Mouse (Mus musculus): ENCODE measurements around the gene Eri3. TPM values are rescaled to one million over a fixed set of nuclear protein-coding genes. Genes with fewer than 3 reads are reported as not detected.

Eri3 gene
- total RNA-seq (2014; rRNA removed; ENCODE audit: low replicate concordance) (63.0 and 119 TPM in 2 replicates), polyA plus RNA-seq (2015; fragmentation: Nextera tagmentation; extraction: Ambion mirVana) (97.8 and 101 TPM in 2 replicates)

DNA sequence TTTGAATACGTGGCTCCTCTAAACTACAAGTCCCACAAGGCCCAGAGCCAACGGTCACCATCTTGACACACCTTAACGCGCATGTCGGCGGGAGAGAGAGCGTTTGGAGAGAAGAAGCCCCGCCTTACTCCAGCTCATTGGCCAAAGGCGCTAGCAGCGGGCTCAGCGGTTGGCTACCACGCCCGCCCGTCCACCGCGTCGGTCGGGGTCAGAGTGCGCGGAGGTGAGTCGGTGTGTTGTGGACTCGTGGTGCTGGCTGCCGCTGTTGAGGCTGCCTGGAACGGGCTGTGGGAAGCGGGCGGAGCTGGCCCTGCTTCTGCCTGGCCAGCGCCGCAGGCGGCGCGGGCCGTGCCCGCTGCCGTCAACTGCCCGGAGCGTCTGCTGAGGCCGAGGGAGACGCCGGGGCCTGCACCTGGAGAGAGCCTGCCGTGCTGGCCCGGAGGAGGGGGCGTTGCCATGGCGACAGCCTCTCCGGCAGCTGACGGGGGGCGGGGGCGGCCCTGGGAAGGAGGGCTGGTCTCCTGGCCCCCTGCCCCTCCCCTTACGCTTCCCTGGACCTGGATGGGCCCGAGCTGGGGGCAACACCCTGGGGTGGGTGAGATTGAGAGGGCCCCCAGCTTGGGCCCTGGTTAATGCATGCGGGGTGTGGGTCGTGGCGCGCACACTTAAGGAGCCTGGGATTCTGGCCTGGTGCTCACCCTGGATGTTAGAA lies at the start of gene Eri3:
Eri3 (plus strand) TSS at position 226 of the 712 bp plus-strand sequence.
- H3K36me3 ChIP-seq (replicated peaks; ENCODE audit: control insufficient read depth, insufficient read depth, low read length): 0 out of 2 replicates have a peak, but pooled peaks cover 8% of the 10 kb centered on the region
- ATAC-seq (ENCODE audit: insufficient read depth, low read depth) (peak; percentile 100), DNase-seq (ENCODE audit: low spot score) (peak; percentile 99)
- H3K4me3 ChIP-seq (ENCODE audit: low read depth, low read length): peak within 1 kb of the TSS; percentile 87
- peak within 1 kb of the TSS; percentile 84 for H3K9ac ChIP-seq (replicated peaks; ENCODE audit: low read depth, low read length)
- no peaks in the 10 kb centered on the region for H3K9me3 ChIP-seq (replicated peaks; ENCODE audit: control insufficient read depth, low read length)
- H3K27ac ChIP-seq (ENCODE audit: low read depth): peak within 1 kb of the TSS; percentile 58
- H3K4me1 ChIP-seq (ENCODE audit: control insufficient read depth, insufficient read depth): peaks cover 19% of the 10 kb centered on the region
- peak within 1 kb of the TSS; percentile 94 for H3K4me2 ChIP-seq (ENCODE audit: low read depth, low read length)
- H3K27me3 ChIP-seq (ENCODE audit: control insufficient read depth, insufficient read depth, low read length): no peaks in the 10 kb centered on the region
- 1% methylated on average over 46 of the region's 53 CpGs for WGBS
- TF ChIP-seq CTCF (IDR thresholded peaks at IDR 0.05; ENCODE audit: low read depth) (no peak), EP300 (IDR thresholded peaks at IDR 0.05; ENCODE audit: low read depth) (no peak)

DNA sequence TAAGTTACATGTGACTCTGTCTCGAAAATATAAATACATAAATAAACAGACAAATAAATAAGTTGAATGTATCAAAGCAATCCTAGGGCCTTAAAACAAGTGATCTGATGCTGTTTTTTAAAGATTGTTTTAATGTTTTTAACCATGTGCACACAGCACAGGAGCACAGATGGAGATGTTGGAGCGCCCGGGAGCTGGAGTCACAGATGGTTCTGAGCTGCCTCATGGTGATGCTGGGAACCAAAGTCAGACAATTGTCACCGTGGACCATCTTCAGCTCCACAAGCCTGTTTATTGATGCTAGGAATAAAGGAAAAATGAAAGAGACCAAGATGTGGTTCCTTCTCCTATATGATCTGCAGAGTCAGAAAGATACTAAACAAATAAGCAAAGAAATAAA lies 31.9 kb upstream of the Eri3 start:
- WGBS: 84% methylated on average over 4 of the region's 4 CpGs
- Histone ChIP-seq H3K4me3 (ENCODE audit: low read depth, low read length) (no peak overlapping the region), H3K27ac (ENCODE audit: low read depth) (no peak overlapping the region), H3K4me1 (ENCODE audit: control insufficient read depth, insufficient read depth) (no peaks in the 10 kb centered on the region), H3K27me3 (ENCODE audit: control insufficient read depth, insufficient read depth, low read length) (no peaks in the 10 kb centered on the region), H3K9ac (replicated peaks; ENCODE audit: low read depth, low read length) (no peak overlapping the region), H3K4me2 (ENCODE audit: low read depth, low read length) (no peak overlapping the region), H3K9me3 (replicated peaks; ENCODE audit: control insufficient read depth, low read length) (no peaks in the 10 kb centered on the region), H3K36me3 (replicated peaks; ENCODE audit: control insufficient read depth, insufficient read depth, low read length) (no peaks in the 10 kb centered on the region)
- no peak for TF ChIP-seq CTCF (IDR thresholded peaks at IDR 0.05; ENCODE audit: low read depth)
- no peak for TF ChIP-seq EP300 (IDR thresholded peaks at IDR 0.05; ENCODE audit: low read depth)
- DNase-seq (ENCODE audit: low spot score) (no peak), ATAC-seq (ENCODE audit: insufficient read depth, low read depth) (no peak)

DNA sequence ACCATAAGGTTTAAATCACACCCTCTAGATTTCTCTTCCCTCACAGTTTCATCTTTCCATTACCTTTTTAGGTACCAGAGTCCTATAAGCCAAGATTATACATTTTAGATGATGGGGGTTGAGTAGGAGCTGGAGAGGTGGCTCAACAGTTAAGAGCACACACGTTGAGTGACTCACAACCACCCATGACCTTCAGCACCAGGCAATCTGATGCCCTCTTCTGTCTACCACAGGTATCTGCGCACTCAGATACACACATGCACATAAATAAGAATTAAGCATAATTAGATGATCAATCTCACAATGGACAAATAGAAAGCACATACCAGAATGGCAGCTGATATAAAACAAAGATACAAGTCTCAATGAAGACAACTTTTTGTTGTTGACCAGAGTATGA lies 28.8 kb upstream of the Eri3 start:
- 50% methylated on average over 2 of the region's 2 CpGs for WGBS
- Histone ChIP-seq H3K4me3 (ENCODE audit: low read depth, low read length) (no peak overlapping the region), H3K9me3 (replicated peaks; ENCODE audit: control insufficient read depth, low read length) (no peaks in the 10 kb centered on the region), H3K4me2 (ENCODE audit: low read depth, low read length) (no peak overlapping the region), H3K9ac (replicated peaks; ENCODE audit: low read depth, low read length) (no peak overlapping the region), H3K4me1 (ENCODE audit: control insufficient read depth, insufficient read depth) (no peaks in the 10 kb centered on the region), H3K27ac (ENCODE audit: low read depth) (no peak overlapping the region), H3K27me3 (ENCODE audit: control insufficient read depth, insufficient read depth, low read length) (no peaks in the 10 kb centered on the region), H3K36me3 (replicated peaks; ENCODE audit: control insufficient read depth, insufficient read depth, low read length) (no peaks in the 10 kb centered on the region)
- DNase-seq (ENCODE audit: low spot score) (no peak), ATAC-seq (ENCODE audit: insufficient read depth, low read depth) (no peak)
- TF ChIP-seq EP300 (IDR thresholded peaks at IDR 0.05; ENCODE audit: low read depth) (no peak), CTCF (IDR thresholded peaks at IDR 0.05; ENCODE audit: low read depth) (no peak)

DNA sequence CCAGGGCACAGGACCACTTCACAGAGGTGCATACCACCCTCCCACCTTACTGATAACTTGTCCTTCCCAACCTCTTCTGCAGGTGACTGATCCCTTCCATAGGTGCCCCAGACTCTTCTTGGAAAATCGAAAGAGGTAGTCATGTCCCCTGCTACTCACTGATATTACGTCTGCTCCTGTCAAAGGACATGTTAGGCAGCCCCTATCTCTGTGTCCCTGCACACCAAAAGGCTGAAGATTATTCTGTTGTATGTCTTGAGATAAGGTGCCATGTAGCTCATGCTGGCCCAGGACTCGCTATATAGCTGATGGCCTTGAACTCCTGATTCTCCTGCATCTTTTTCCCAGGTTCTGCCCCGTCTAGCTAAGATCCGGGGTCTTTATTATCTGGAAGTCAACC lies 24.2 kb upstream of the Eri3 start:
- Histone ChIP-seq H3K4me3 (ENCODE audit: low read depth, low read length) (no peak overlapping the region), H3K9me3 (replicated peaks; ENCODE audit: control insufficient read depth, low read length) (no peaks in the 10 kb centered on the region), H3K27me3 (ENCODE audit: control insufficient read depth, insufficient read depth, low read length) (no peaks in the 10 kb centered on the region), H3K4me2 (ENCODE audit: low read depth, low read length) (no peak overlapping the region), H3K27ac (ENCODE audit: low read depth) (no peak overlapping the region), H3K36me3 (replicated peaks; ENCODE audit: control insufficient read depth, insufficient read depth, low read length) (no peaks in the 10 kb centered on the region), H3K4me1 (ENCODE audit: control insufficient read depth, insufficient read depth) (no peaks in the 10 kb centered on the region), H3K9ac (replicated peaks; ENCODE audit: low read depth, low read length) (no peak overlapping the region)
- ATAC-seq (ENCODE audit: insufficient read depth, low read depth): no peak
- TF ChIP-seq EP300 (IDR thresholded peaks at IDR 0.05; ENCODE audit: low read depth) (no peak), CTCF (IDR thresholded peaks at IDR 0.05; ENCODE audit: low read depth) (no peak)
- DNase-seq (ENCODE audit: low spot score): no peak
- 84% methylated on average over 5 of the region's 5 CpGs for WGBS

DNA sequence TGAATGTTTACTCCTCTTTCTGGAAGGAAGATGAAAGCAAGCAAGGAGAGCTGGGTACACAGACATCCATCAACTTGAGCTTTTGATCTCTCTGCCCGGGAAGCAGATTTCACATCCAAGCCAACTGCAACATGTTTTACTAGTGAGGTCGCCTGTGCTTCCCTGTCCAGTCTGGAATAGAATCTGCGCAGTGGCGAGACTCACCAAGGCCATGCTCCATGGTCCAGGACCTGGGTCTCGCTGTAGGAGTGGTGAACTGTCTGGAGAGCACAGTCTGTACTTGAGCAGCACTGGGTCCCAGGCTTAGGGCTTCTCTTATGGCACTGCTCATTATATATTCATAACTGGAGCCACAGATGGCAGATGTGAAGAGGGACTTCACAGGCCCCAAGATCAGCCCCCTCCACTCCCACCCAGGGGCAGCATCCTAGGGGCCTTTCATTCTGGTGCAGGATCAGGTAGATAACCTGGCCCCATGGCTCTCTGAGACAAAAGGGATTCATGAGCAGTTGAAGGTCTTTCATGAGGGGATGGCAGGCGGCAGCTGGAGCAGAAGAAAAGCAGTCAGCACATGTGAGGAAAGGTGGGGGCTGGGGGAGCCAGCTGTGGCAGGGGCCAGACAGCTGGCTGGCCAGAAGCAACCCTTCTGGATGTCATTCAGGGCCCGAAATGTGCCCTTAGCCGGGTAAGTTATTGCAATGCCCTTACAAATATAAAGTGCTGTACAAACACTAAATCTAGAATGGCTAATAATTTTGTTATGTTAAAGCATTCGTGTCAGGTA lies 22.9 kb upstream of the Eri3 start:
- H3K4me3 ChIP-seq (ENCODE audit: low read depth, low read length): no peak overlapping the region
- no peak for ATAC-seq (ENCODE audit: insufficient read depth, low read depth)
- no peak overlapping the region for H3K27ac ChIP-seq (ENCODE audit: low read depth)
- no peaks in the 10 kb centered on the region for H3K36me3 ChIP-seq (replicated peaks; ENCODE audit: control insufficient read depth, insufficient read depth, low read length)
- DNase-seq (ENCODE audit: low spot score): no peak
- TF ChIP-seq CTCF (IDR thresholded peaks at IDR 0.05; ENCODE audit: low read depth) (no peak), EP300 (IDR thresholded peaks at IDR 0.05; ENCODE audit: low read depth) (no peak)
- H3K9me3 ChIP-seq (replicated peaks; ENCODE audit: control insufficient read depth, low read length): no peaks in the 10 kb centered on the region
- H3K27me3 ChIP-seq (ENCODE audit: control insufficient read depth, insufficient read depth, low read length): no peaks in the 10 kb centered on the region
- H3K4me2 ChIP-seq (ENCODE audit: low read depth, low read length): no peak overlapping the region
- H3K4me1 ChIP-seq (ENCODE audit: control insufficient read depth, insufficient read depth): no peaks in the 10 kb centered on the region
- 62% methylated on average over 9 of the region's 9 CpGs for WGBS
- no peak overlapping the region for H3K9ac ChIP-seq (replicated peaks; ENCODE audit: low read depth, low read length)
